Comparison of ENCODE assay signal across 14 mouse cellular contexts in the genomic region with DNA sequence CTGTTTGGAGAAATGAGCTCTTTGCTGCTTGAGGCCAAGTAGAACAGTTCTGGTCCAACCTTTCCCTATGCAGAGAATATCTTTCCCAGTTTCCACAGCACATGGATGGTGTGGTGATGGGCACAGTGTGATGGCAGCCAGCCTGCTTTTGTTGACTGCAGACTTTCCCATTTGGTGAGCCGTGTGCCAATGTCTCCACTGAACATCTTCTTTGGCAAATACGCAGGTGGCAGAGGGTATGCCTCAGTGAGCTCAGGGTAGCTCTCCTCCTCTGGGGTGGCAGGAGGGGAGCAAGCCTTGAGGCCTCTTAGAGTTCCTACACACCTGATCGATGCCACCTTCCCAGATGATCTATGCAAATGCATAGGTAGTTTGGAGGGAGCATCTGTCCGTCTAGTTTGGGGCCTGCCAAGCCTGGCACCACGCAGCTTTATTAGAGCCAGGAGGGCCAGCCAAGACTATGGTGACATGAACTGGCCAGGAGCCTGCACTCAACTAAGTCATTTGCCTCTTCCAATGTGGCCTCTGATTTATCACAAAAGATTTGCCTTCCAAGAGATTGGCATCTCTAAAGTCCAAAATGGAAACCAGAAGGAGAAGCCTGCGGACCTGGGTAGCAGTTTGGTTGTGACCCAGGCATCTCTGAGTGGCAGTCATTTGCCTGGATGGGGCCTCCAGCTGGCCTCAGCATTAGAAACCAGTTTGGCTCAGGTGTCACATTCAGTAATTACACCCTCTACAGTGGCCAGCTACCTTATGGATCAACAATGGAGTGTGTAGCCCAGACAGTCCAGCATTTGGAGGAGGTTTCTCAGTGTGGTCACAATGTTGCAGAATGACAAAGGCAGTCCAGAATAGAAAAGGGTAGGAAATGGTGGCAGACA.
A peak's percentile ranks its signal among the peaks of the same experiment; 100 is the strongest.
DNase-seq lines count a peak whose midpoint lies in the region; ATAC-seq lines count a peak whose summit lies in the region.
"Had no signal": no experiment of that assay in that cellular context is flagged by ENCODE, and none has a peak within 500 bp of the region (broad histone marks: within the 10 kb centered on the region; RNA-seq: fewer than 3 reads in every experiment).

No protein-coding gene starts in this region.

- H3K9me3 ChIP-seq in forebrain, embryonic 15.5 days: no peaks in the 10 kb centered on the region
- H3K9me3 ChIP-seq in forebrain, embryonic 10.5 days: no peaks in the 10 kb centered on the region
- H3K9me3 ChIP-seq: embryonic facial prominence, embryonic 15.5 days had no signal

- DNase-seq in forebrain, embryonic 10.5 days (ENCODE audit: extremely low spot score, low spot score): no peak
- DNase-seq in layer of hippocampus, postnatal 14 days (ENCODE audit: low spot score in 2 of 2): peak; percentile 40 to 69
- DNase-seq in layer of hippocampus, adult 9-10 months (ENCODE audit: low spot score): no peak
- peak; percentile 80 to 89 for DNase-seq in cerebellum, postnatal 14 days
- DNase-seq in urinary bladder, postnatal 10 days (ENCODE audit: low spot score): no peak
- no peak for DNase-seq in B cell, adult 2 months
- DNase-seq: kidney, postnatal 25 days; lung, adult 2 months had no signal

- H3K9ac ChIP-seq in forebrain, embryonic 15.5 days (replicated peaks): no peak overlapping the region
- H3K9ac ChIP-seq: embryonic facial prominence, embryonic 15.5 days had no signal

- H3K4me2 ChIP-seq in forebrain, embryonic 15.5 days (replicated peaks): no peak overlapping the region
- H3K4me2 ChIP-seq: embryonic facial prominence, embryonic 15.5 days had no signal

- no peak overlapping the region for H3K4me3 ChIP-seq in forebrain, embryonic 15.5 days
- H3K4me3 ChIP-seq in forebrain, embryonic 10.5 days: no peak overlapping the region
- H3K4me3 ChIP-seq: embryonic facial prominence, embryonic 15.5 days; heart, adult 2 months had no signal

- peak; percentile 44; the same call in 1 of the 2 replicates for ATAC-seq in forebrain, embryonic 15.5 days (replicated peaks)
- peak; percentile 77 for ATAC-seq in cerebellum, adult (ENCODE audit: insufficient number of reproducible peaks, low FRiP score, low TSS enrichment)
- ATAC-seq: intestine, postnatal 0 days had no signal

- H3K27me3 ChIP-seq in forebrain, embryonic 15.5 days: no peaks in the 10 kb centered on the region
- H3K27me3 ChIP-seq in forebrain, embryonic 10.5 days (ENCODE audit: poor library complexity, severe bottlenecking): no peaks in the 10 kb centered on the region
- H3K27me3 ChIP-seq: embryonic facial prominence, embryonic 15.5 days had no signal

- peak overlapping the region; percentile 23; the same call in 1 of the 2 replicates for H3K27ac ChIP-seq in forebrain, embryonic 15.5 days (replicated peaks)
- H3K27ac ChIP-seq in forebrain, embryonic 10.5 days: no peak overlapping the region
- H3K27ac ChIP-seq: embryonic facial prominence, embryonic 15.5 days; heart, adult 2 months; stomach, postnatal 0 days had no signal

- WGBS in forebrain, embryonic 15.5 days: 78% methylated on average over 6 of the region's 6 CpGs
- WGBS in forebrain, embryonic 10.5 days: 93% methylated on average over 6 of the region's 6 CpGs

- H3K36me3 ChIP-seq in forebrain, embryonic 15.5 days: no peaks in the 10 kb centered on the region
- no peaks in the 10 kb centered on the region for H3K36me3 ChIP-seq in forebrain, embryonic 10.5 days (replicated peaks)
- H3K36me3 ChIP-seq: embryonic facial prominence, embryonic 15.5 days had no signal

- peaks cover 11% of the 10 kb centered on the region for H3K4me1 ChIP-seq in forebrain, embryonic 15.5 days
- H3K4me1 ChIP-seq in forebrain, embryonic 10.5 days: no peaks in the 10 kb centered on the region
- H3K4me1 ChIP-seq: embryonic facial prominence, embryonic 15.5 days had no signal

Comparison
In these comparisons a context has a peak if more than half of its experiments do, and no peak if none do; other contexts are left out.
1. DNase-seq: peak in layer of hippocampus, postnatal 14 days (2 of 2) and cerebellum, postnatal 14 days (2 of 2); none in forebrain, embryonic 10.5 days (single experiment), layer of hippocampus, adult 9-10 months (single experiment), urinary bladder, postnatal 10 days (single experiment) and B cell, adult 2 months (0 of 2).